Mouse (Mus musculus): ENCODE results near the gene Rad52. TPM values are rescaled to one million over a fixed set of nuclear protein-coding genes. Genes with fewer than 3 reads are reported as not detected.

Rad52 gene
- total RNA-seq, 2 experiments from 2014 or later = 35.6 to 58.5 TPM

Other genes starting within 250 kb of the Rad52 start
- 12.8 and 13.5 TPM in 2 replicates for gene Erc1, start 54.5 kb upstream of the Rad52 start, total RNA-seq (2014; fragmentation: Nextera tagmentation)
- 13.5 and 22.3 TPM in 2 replicates for gene Erc1, start 54.5 kb upstream of the Rad52 start, total RNA-seq (2017)
- gene Wnk1, start 136.0 kb downstream of the Rad52 start, total RNA-seq (2014; fragmentation: Nextera tagmentation) = 268 and 306 TPM in 2 replicates
- gene Wnk1, start 136.0 kb downstream of the Rad52 start, total RNA-seq (2017) = 123 and 192 TPM in 2 replicates
- not detected in 2 replicates for gene Ninj2, start 190.7 kb downstream of the Rad52 start, total RNA-seq (2014; fragmentation: Nextera tagmentation)
- not detected in 2 replicates for gene Ninj2, start 190.7 kb downstream of the Rad52 start, total RNA-seq (2017)

Measured in megakaryocyte-erythroid progenitor cell, adult 5-6 weeks (primary cell).